Mouse (Mus musculus) midbrain, embryonic 11.5 days (tissue): ENCODE results near the gene Elp6. TPM values are rescaled to one million over a fixed set of nuclear protein-coding genes. Genes with fewer than 3 reads are reported as not detected.
A peak's percentile ranks its signal among the peaks of the same experiment; 100 is the strongest.

Experiments
- ATAC-seq: fragments of 200-750 bp; cut with Nextera tagmentation; 2 replicates; pipeline ENCODE4 v1.8.0; 2017; ENCODE audit warnings: moderate TSS enrichment, moderate library complexity; ENCODE audit not compliant: low FRiP score
- DNase-seq: peaks from one replicate; pipeline ENCODE4 v3.0.0; 2015; ENCODE audit warnings: low spot score; ENCODE audit errors: missing footprints
- H3K27ac ChIP-seq: fragments of 300-500 bp; sonication (generic); 2 replicates; pipeline ENCODE4 v1.5.1; 2014; ENCODE audit warnings: low read depth, low read length
- H3K27me3 ChIP-seq: fragments of 300-500 bp; sonication (generic); 2 replicates; pipeline ENCODE4 v1.6.1; 2014; ENCODE audit warnings: mild to moderate bottlenecking, low read length, moderate library complexity, mixed read lengths; ENCODE audit not compliant: control insufficient read depth, insufficient read depth
- H3K36me3 ChIP-seq: fragments of 300-500 bp; sonication (generic); 2 replicates; pipeline ENCODE4 v1.6.1; 2014; ENCODE audit warnings: mild to moderate bottlenecking, low read length, moderate library complexity, mixed read lengths; ENCODE audit not compliant: control insufficient read depth, insufficient read depth
- H3K4me1 ChIP-seq: fragments of 300-500 bp; sonication (generic); 2 replicates; pipeline ENCODE4 v1.6.1; 2014; ENCODE audit warnings: low read length; ENCODE audit not compliant: control insufficient read depth, insufficient read depth
- H3K4me2 ChIP-seq: fragments of 300-500 bp; sonication (generic); 2 replicates; pipeline ENCODE4 v1.6.1; 2014; ENCODE audit warnings: mild to moderate bottlenecking, moderate library complexity
- H3K4me3 ChIP-seq: fragments of 300-500 bp; sonication (generic); 2 replicates; pipeline ENCODE4 v1.5.1; 2014; ENCODE audit warnings: low read depth, low read length
- H3K9ac ChIP-seq: fragments of 300-500 bp; sonication (generic); 2 replicates; pipeline ENCODE4 v1.6.1; 2014; ENCODE audit warnings: low read length
- H3K9me3 ChIP-seq: fragments of 300-500 bp; sonication (generic); 2 replicates; pipeline ENCODE4 v1.6.1; 2016; ENCODE audit warnings: low read length; ENCODE audit not compliant: control insufficient read depth
- WGBS: fragments of 180-500 bp; shearing (Covaris S2); extraction: QIAGEN DNeasy Blood & Tissue Kit; methylation state at CpG from one replicate; pipeline ENCODE4 v1.1.7; 2014; 5-methylcytosine and 5-hydroxymethylcytosine counted together
- polyA plus RNA-seq: library from polyadenylated mRNA; unstranded; fragments of >200 nt; fragmentation: Nextera tagmentation; extraction: Ambion mirVana; gene quantifications from 2 replicates; pipeline ENCODE4 v1.2.1, GENCODE M21; 2014

The Elp6 gene
- polyA plus RNA-seq, 1 experiment from 2014 or later, result 40.2 TPM

DNA sequence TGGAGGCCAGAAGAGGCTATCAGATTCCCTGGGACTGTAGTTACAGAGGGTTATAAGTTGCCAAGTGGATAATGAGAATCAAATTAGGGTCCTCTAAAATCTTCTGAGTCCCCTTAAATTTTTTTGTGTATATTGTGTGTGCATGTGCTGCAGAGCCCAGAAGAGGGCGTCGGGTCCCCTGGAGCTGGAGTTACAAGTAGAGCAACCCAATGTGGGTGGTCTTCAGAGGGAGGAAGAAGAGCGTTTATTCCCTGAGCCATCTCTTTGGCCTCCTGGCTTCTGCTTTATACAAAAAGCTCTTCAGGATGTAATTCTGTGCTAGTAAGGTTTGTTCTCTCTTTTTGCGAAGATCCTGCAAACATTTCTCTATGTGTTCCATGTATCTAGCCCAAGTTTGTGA lies 457 bp upstream of the Elp6 start:
- no peaks in the 10 kb centered on the region for H3K36me3 ChIP-seq
- H3K4me3 ChIP-seq, result peak overlapping the region; percentile 50
- H3K9me3 ChIP-seq, result no peaks in the 10 kb centered on the region; the same call in 1 of the 2 replicates
- 9% methylated on average over 4 of the region's 4 CpGs for WGBS
- peak overlapping the region; percentile 92 for H3K27ac ChIP-seq
- peaks cover 2% of the 10 kb centered on the region; the same call in 1 of the 2 replicates for H3K4me1 ChIP-seq
- H3K4me2 ChIP-seq, result peak overlapping the region; percentile 74
- peak overlapping the region; percentile 76 for H3K9ac ChIP-seq
- no peaks in the 10 kb centered on the region for H3K27me3 ChIP-seq
- ATAC-seq (peak; percentile 53), DNase-seq (no peak)

DNA sequence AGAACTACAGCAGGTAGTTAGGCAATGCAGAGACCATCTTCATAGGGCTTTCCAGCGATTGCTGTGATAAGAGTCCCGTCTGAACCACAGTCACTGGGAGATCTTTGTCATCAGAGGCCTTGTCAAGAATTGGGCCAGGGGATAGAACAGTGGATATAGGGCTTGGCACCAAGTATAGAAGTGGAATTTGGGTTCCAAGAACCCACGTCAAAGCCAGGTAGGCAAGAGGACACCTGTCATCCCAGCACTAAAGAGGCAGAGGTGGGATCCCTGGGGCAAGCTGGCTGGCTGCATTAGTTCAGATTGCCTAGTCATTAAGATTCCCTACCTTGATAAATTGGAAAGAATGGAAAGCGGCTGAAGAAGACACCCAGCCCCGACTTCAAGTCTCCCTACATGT lies 1.4 kb downstream of the Elp6 start:
- Histone ChIP-seq H3K4me3 (no peak overlapping the region), H3K4me2 (no peak overlapping the region), H3K27me3 (no peaks in the 10 kb centered on the region), H3K9me3 (no peaks in the 10 kb centered on the region), H3K36me3 (peaks cover 5% of the 10 kb centered on the region), H3K9ac (no peak overlapping the region), H3K4me1 (peaks cover 2% of the 10 kb centered on the region; the same call in 1 of the 2 replicates), H3K27ac (no peak overlapping the region)
- ATAC-seq, result no peak
- WGBS, result 94% methylated on average over 5 of the region's 5 CpGs
- DNase-seq, result peak; percentile 59

DNA sequence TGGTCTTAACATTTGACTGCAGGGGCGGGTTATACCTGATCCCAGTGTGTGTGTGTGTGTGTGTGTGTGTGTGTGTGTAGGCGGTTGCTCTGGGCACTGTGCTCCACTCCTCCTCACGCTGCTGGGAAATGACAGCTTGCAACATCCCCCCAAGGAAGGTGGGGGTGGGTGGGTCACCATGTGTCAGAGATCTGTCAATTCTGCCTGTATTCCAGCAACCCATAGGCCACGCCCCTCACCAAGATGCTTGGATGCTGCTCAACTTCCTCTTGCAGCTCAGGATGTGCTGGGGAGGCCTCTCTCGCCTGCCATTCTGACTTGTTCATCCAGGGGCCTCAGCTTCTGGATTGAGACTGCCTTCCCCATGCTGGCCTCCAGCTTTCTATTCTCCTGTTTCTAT lies 9.7 kb downstream of the Elp6 start:
- Histone ChIP-seq H3K27me3 (no peaks in the 10 kb centered on the region), H3K36me3 (peaks cover 21% of the 10 kb centered on the region), H3K9ac (no peak overlapping the region), H3K4me1 (no peaks in the 10 kb centered on the region), H3K4me2 (no peak overlapping the region), H3K4me3 (no peak overlapping the region), H3K27ac (no peak overlapping the region), H3K9me3 (no peaks in the 10 kb centered on the region)
- WGBS, result 88% methylated on average over 5 of the region's 5 CpGs
- DNase-seq (no peak), ATAC-seq (no peak)

DNA sequence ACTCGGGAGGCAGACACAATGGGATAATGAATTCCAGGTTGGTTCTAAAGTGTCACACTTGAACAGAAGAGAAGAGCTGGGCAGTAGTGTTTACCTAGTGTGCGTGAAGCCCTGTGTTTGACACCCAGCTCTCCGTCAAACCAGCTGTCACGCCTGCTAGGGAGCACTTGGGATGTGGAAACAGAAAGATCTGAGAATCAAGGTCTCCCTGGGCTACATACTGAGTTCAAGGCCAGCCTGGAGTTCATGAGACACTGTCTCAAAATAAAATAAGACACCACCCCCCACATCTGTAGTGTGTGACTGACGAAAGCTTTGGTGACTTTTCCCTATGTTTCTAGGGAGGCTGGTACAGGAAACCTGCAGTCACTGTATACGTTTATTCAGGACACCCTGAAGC lies 10.4 kb downstream of the Elp6 start:
- no peak for ATAC-seq
- peaks cover 18% of the 10 kb centered on the region for H3K36me3 ChIP-seq

GRCm38 (mm10) chr9:110315904-110316303 lies 10.9 kb downstream of the Elp6 start:
- Histone ChIP-seq H3K4me1 (no peaks in the 10 kb centered on the region), H3K9ac (no peak overlapping the region), H3K4me3 (no peak overlapping the region), H3K9me3 (no peaks in the 10 kb centered on the region), H3K27me3 (no peaks in the 10 kb centered on the region), H3K36me3 (peaks cover 17% of the 10 kb centered on the region), H3K4me2 (no peak overlapping the region), H3K27ac (no peak overlapping the region)
- ATAC-seq (no peak), DNase-seq (peak; percentile 67)
- WGBS, result 97% methylated on average over 8 of the region's 8 CpGs

More for the DNA sequence above, 10.4 kb downstream of the Elp6 start:
- WGBS, result 90% methylated on average over 6 of the region's 6 CpGs
- Histone ChIP-seq H3K4me1 (no peaks in the 10 kb centered on the region), H3K4me2 (no peak overlapping the region), H3K9ac (no peak overlapping the region), H3K9me3 (no peaks in the 10 kb centered on the region), H3K27me3 (no peaks in the 10 kb centered on the region), H3K27ac (no peak overlapping the region), H3K4me3 (no peak overlapping the region)
- DNase-seq, result peak; percentile 69

GRCm38 (mm10) chr9:110316503-110316902 lies 11.5 kb downstream of the Elp6 start:
- 95% methylated on average over 8 of the region's 8 CpGs for WGBS
- peaks cover 23% of the 10 kb centered on the region for H3K36me3 ChIP-seq

DNA sequence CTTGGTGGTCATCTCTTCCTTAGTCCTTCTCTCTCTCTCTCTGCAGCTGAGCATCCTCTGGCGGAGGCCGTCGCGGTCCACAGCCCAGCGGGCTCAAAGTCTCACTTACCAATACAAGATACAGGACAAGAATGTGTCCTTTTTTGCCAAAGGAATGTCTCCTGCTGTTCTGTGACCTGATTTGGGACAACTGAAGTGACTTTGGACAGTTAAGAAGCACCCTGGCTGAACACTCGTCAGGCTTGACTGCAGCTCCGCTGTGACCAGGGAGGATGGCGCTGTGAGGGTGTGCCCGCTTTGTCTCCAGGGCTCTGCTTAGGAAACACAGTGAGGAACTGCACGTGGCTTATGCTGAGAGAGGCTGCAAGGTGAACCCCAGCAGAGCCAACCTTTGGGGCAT lies 15.8 kb downstream of the Elp6 start:
- Histone ChIP-seq H3K27me3 (no peaks in the 10 kb centered on the region), H3K4me1 (no peaks in the 10 kb centered on the region; the same call in 1 of the 2 replicates), H3K27ac (no peak overlapping the region), H3K9ac (no peak overlapping the region), H3K36me3 (peaks cover 22% of the 10 kb centered on the region), H3K9me3 (no peaks in the 10 kb centered on the region), H3K4me3 (no peak overlapping the region), H3K4me2 (no peak overlapping the region)
- 80% methylated on average over 10 of the region's 10 CpGs for WGBS
- ATAC-seq (no peak), DNase-seq (peak; percentile 79)

More at GRCm38 (mm10) chr9:110316503-110316902, 11.5 kb downstream of the Elp6 start:
- no peak overlapping the region for H3K4me2 ChIP-seq
- no peak for ATAC-seq
- no peak overlapping the region for H3K4me3 ChIP-seq
- DNase-seq, result peak; percentile 77
- no peak overlapping the region for H3K27ac ChIP-seq
- H3K9me3 ChIP-seq, result no peaks in the 10 kb centered on the region
- no peaks in the 10 kb centered on the region for H3K27me3 ChIP-seq
- no peak overlapping the region for H3K9ac ChIP-seq
- no peaks in the 10 kb centered on the region for H3K4me1 ChIP-seq

DNA sequence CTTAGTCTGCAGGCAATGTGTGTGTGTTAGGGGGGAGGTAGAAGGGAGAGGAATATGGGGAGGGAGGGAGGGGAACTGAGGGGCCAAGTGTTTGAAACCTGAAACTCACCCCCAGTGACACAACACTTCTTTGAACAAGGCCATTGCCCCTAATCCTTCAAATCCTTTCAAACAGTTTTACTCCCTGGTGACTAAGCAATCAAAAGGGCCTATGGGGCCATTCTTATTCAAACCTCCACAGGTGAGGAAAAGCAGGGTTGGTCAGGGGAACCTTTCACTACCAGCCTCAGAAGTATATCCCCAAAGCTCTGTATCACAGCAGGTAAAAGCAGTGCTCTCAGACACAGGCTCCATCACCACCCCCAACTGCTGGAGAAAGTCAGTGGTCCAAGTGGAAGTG lies 18.0 kb downstream of the Elp6 start:
- ATAC-seq (no peak), DNase-seq (no peak)
- H3K9me3 ChIP-seq, result no peaks in the 10 kb centered on the region
- peaks cover 14% of the 10 kb centered on the region; the same call in 1 of the 2 replicates for H3K36me3 ChIP-seq
- H3K27me3 ChIP-seq, result no peaks in the 10 kb centered on the region
- H3K27ac ChIP-seq, result no peak overlapping the region
- no peak overlapping the region for H3K4me3 ChIP-seq
- no peak overlapping the region for H3K4me2 ChIP-seq
- H3K9ac ChIP-seq, result no peak overlapping the region
- H3K4me1 ChIP-seq, result no peaks in the 10 kb centered on the region; the same call in 1 of the 2 replicates

DNA sequence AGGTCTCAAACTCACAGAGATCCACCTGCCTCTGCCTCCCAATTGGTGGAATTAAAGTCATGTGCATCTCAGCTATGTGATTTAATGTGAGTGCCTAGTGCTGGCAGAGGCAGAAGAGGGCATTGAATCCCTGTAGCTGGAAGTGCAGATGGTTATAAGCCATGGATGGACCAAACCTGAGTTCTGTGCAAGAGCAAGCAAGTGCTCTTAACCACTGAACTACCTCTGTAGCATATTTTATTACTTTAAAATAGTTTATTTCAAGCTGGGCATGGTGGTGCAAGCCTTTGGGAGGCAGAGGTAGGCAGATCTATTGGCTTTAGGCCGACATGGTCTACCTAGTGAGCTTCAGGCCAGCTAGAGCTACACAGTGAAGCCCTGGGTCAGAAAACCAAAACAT lies 19.2 kb downstream of the Elp6 start:
- no peak overlapping the region for H3K4me3 ChIP-seq
- no peaks in the 10 kb centered on the region; the same call in 1 of the 2 replicates for H3K4me1 ChIP-seq
- no peak for ATAC-seq
- DNase-seq, result peak; percentile 54
- 58% methylated on average over 1 of the region's 1 CpGs for WGBS
- no peak overlapping the region for H3K27ac ChIP-seq
- H3K36me3 ChIP-seq, result peaks cover 11% of the 10 kb centered on the region; the same call in 1 of the 2 replicates
- no peak overlapping the region for H3K4me2 ChIP-seq
- H3K9ac ChIP-seq, result no peak overlapping the region
- no peaks in the 10 kb centered on the region for H3K27me3 ChIP-seq
- H3K9me3 ChIP-seq, result no peaks in the 10 kb centered on the region
